Mouse (Mus musculus) stomach, embryonic 16.5 days (tissue): ENCODE measurements around the gene Gm47955. TPM values are rescaled to one million over a fixed set of nuclear protein-coding genes. Genes with fewer than 3 reads are reported as not detected.
A peak's percentile ranks its signal among the peaks of the same experiment; 100 is the strongest.
"Not testable (repeated sequence)": the region's sequence is repeated elsewhere in the genome, so short reads cannot be mapped to it uniquely, and the experiment has no call there.

Source experiments
- ATAC-seq: fragments of 200-750 bp; cut with Nextera tagmentation; 2 replicates; pipeline ENCODE4 v1.8.0; 2017; ENCODE audit warnings: moderate number of reproducible peaks, moderate TSS enrichment; ENCODE audit not compliant: insufficient read depth, low FRiP score
- H3K27ac ChIP-seq: fragments of 300-500 bp; sonication (generic); 2 replicates; pipeline ENCODE4 v1.5.1; 2014; ENCODE audit warnings: low read length
- H3K27me3 ChIP-seq: fragments of 300-500 bp; sonication (generic); 2 replicates; pipeline ENCODE4 v1.6.1; 2014; ENCODE audit warnings: low read length, control low read depth, mixed read lengths; ENCODE audit not compliant: control insufficient read depth, insufficient read depth
- H3K36me3 ChIP-seq: fragments of 300-500 bp; sonication (generic); 2 replicates; pipeline ENCODE4 v1.6.1; 2014; ENCODE audit warnings: low read length; ENCODE audit not compliant: control insufficient read depth, insufficient read depth
- H3K4me1 ChIP-seq: fragments of 300-500 bp; sonication (generic); 2 replicates; pipeline ENCODE4 v1.6.1; 2014; ENCODE audit warnings: low read length, control low read depth, mixed read lengths; ENCODE audit not compliant: control insufficient read depth, insufficient read depth
- H3K4me2 ChIP-seq: fragments of 300-500 bp; sonication (generic); 2 replicates; pipeline ENCODE4 v1.6.1; 2014; ENCODE audit warnings: low read depth, low read length, mixed read lengths
- H3K4me3 ChIP-seq: fragments of 300-500 bp; sonication (generic); replicated peaks from 2 replicates; pipeline ENCODE4 v1.5.1; 2014; ENCODE audit warnings: mild to moderate bottlenecking, low read length
- H3K9ac ChIP-seq: fragments of 300-500 bp; sonication (generic); 2 replicates; pipeline ENCODE4 v1.6.1; 2014; ENCODE audit warnings: low read length
- H3K9me3 ChIP-seq: fragments of 300-500 bp; sonication (generic); replicated peaks from 2 replicates; pipeline ENCODE4 v1.6.1; 2016; ENCODE audit warnings: low read length, control low read depth; ENCODE audit not compliant: control insufficient read depth
- WGBS: fragments of 180-500 bp; shearing (Covaris S2); extraction: QIAGEN DNeasy Blood & Tissue Kit; methylation state at CpG from one replicate; pipeline ENCODE4 v1.1.7; 2014; 5-methylcytosine and 5-hydroxymethylcytosine counted together
- polyA plus RNA-seq: library from polyadenylated mRNA; unstranded; fragments of >200 nt; fragmentation: Nextera tagmentation; extraction: Ambion mirVana; gene quantifications from 2 replicates; pipeline ENCODE4 v1.2.1, GENCODE M21; 2015

Gene Gm47955
- polyA plus RNA-seq, 1 experiment from 2014 or later, result not detected

- 100% methylated on average over 2 of the region's 2 CpGs for WGBS
- H3K9ac ChIP-seq, H3K9me3 ChIP-seq, H3K27ac ChIP-seq, ATAC-seq, H3K4me2 ChIP-seq, H3K36me3 ChIP-seq, H3K4me3 ChIP-seq, H3K27me3 ChIP-seq, H3K4me1 ChIP-seq: not testable (repeated sequence)
Observed at GRCm38 (mm10) chr1:82946029-82946428, 14.1 kb upstream of the Gm47955 start.

- WGBS, result 84% methylated on average over 2 of the region's 2 CpGs
- Histone ChIP-seq H3K9me3 (no peaks in the 10 kb centered on the region), H3K4me3 (no peak overlapping the region), H3K4me1 (no peaks in the 10 kb centered on the region), H3K4me2 (no peak overlapping the region), H3K27me3 (no peaks in the 10 kb centered on the region), H3K27ac (no peak overlapping the region), H3K9ac (no peak overlapping the region), H3K36me3 (no peaks in the 10 kb centered on the region)
- no peak for ATAC-seq
Observed at GRCm38 (mm10) chr1:82948601-82949000, 11.5 kb upstream of the Gm47955 start.

- not testable (repeated sequence) for H3K36me3 ChIP-seq, H3K9ac ChIP-seq, H3K4me1 ChIP-seq, H3K27ac ChIP-seq, H3K4me3 ChIP-seq, H3K27me3 ChIP-seq, ATAC-seq, H3K9me3 ChIP-seq, H3K4me2 ChIP-seq
Observed at GRCm38 (mm10) chr1:82955913-82956312, 4.2 kb upstream of the Gm47955 start, which contains the start of gene Gm7544. Gene Gm7544, minus strand, starts transcription at chr1:82956013.

DNA sequence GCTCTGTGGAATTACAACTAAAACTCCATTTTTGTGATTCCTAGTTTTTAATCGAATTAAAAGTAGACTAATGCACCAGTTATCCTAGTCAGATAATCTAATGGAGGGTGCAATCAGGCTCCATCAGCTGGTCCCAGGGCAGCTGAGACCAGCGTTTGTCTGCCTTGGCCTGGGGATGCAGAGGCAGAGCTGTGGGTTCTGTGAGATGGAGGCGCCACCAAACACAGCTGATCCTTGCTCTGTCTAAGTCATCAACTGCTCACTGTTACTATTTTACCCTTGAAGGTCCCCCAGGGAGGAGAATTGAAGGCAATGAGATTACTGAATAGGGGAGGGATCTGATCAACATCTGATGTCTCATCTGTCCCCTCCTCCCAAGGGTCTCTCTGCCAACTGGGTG, 6.3 kb downstream of the Gm47955 start:
- Histone ChIP-seq H3K9ac (no peak overlapping the region), H3K27me3 (no peaks in the 10 kb centered on the region), H3K4me2 (no peak overlapping the region), H3K36me3 (no peaks in the 10 kb centered on the region), H3K4me3 (no peak overlapping the region), H3K27ac (no peak overlapping the region), H3K4me1 (0 out of 2 replicates have a peak, but pooled peaks cover 2% of the 10 kb centered on the region), H3K9me3 (no peaks in the 10 kb centered on the region)
- WGBS, result 73% methylated on average over 3 of the region's 3 CpGs
- no peak for ATAC-seq

- H3K27me3 ChIP-seq, result no peaks in the 10 kb centered on the region
- no peaks in the 10 kb centered on the region for H3K9me3 ChIP-seq
- H3K36me3 ChIP-seq, result no peaks in the 10 kb centered on the region
- no peak overlapping the region for H3K27ac ChIP-seq
- H3K4me2 ChIP-seq, result no peak overlapping the region
- H3K4me1 ChIP-seq, result 0 out of 2 replicates have a peak, but pooled peaks cover 5% of the 10 kb centered on the region
- 25% methylated on average over 4 of the region's 4 CpGs for WGBS
- ATAC-seq, result peak; percentile 37; the same call in 1 of the 2 replicates
- no peak overlapping the region for H3K4me3 ChIP-seq
- no peak overlapping the region for H3K9ac ChIP-seq
Observed at GRCm38 (mm10) chr1:82972046-82972445, 12.0 kb downstream of the Gm47955 start.

DNA sequence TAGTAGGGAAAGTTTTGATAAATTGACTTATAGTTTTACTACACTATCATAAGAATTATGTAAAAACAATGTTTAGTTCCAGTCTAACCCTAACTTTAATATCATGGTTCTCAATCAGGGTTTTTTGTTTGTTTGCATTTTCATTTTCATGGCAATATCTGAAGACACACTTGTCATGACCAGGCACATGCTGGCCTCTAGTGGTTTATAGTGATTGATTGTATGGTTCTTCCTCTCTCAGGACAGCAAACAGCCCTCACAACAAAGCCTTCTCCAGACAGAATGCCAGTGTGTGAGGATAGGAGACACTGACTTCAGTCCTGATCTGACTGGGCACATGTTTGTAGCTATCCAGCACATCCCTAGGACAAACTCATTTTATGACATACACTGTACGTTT, 13.2 kb downstream of the Gm47955 start:
- no peak overlapping the region for H3K27ac ChIP-seq
- H3K9ac ChIP-seq, result no peak overlapping the region
- no peak overlapping the region for H3K4me3 ChIP-seq
- ATAC-seq, result no peak
- H3K36me3 ChIP-seq, result no peaks in the 10 kb centered on the region
- WGBS, result 72% methylated on average over 1 of the region's 1 CpGs
- H3K4me2 ChIP-seq, result no peak overlapping the region
- 0 out of 2 replicates have a peak, but pooled peaks cover 5% of the 10 kb centered on the region for H3K4me1 ChIP-seq
- H3K9me3 ChIP-seq, result no peaks in the 10 kb centered on the region
- no peaks in the 10 kb centered on the region for H3K27me3 ChIP-seq

GRCm38 (mm10) chr1:82973901-82974300, 13.8 kb downstream of the Gm47955 start:
- no peak for ATAC-seq
- 46% methylated on average over 6 of the region's 6 CpGs for WGBS
- no peaks in the 10 kb centered on the region for H3K27me3 ChIP-seq
- no peaks in the 10 kb centered on the region for H3K36me3 ChIP-seq
- no peak overlapping the region for H3K27ac ChIP-seq
- no peak overlapping the region for H3K9ac ChIP-seq
- H3K4me1 ChIP-seq, result 0 out of 2 replicates have a peak, but pooled peaks cover 5% of the 10 kb centered on the region
- H3K4me3 ChIP-seq, result no peak overlapping the region
- no peaks in the 10 kb centered on the region for H3K9me3 ChIP-seq
- H3K4me2 ChIP-seq, result no peak overlapping the region

- Histone ChIP-seq H3K4me1 (0 out of 2 replicates have a peak, but pooled peaks cover 5% of the 10 kb centered on the region), H3K36me3 (no peaks in the 10 kb centered on the region), H3K4me3 (no peak overlapping the region), H3K4me2 (no peak overlapping the region), H3K27me3 (no peaks in the 10 kb centered on the region), H3K27ac (no peak overlapping the region), H3K9me3 (no peaks in the 10 kb centered on the region), H3K9ac (no peak overlapping the region)
- ATAC-seq, result peak; percentile 58; the same call in 1 of the 2 replicates
- WGBS, result 64% methylated on average over 9 of the region's 9 CpGs
Observed at GRCm38 (mm10) chr1:82974342-82974741, 14.3 kb downstream of the Gm47955 start.

- Histone ChIP-seq H3K4me1 (0 out of 2 replicates have a peak, but pooled peaks cover 5% of the 10 kb centered on the region), H3K9me3 (no peaks in the 10 kb centered on the region), H3K36me3 (no peaks in the 10 kb centered on the region), H3K27me3 (no peaks in the 10 kb centered on the region), H3K4me3 (no peak overlapping the region), H3K27ac (no peak overlapping the region), H3K9ac (no peak overlapping the region), H3K4me2 (no peak overlapping the region)
- no peak for ATAC-seq
- 84% methylated on average over 5 of the region's 5 CpGs for WGBS
Observed at GRCm38 (mm10) chr1:82975750-82976149, 15.7 kb downstream of the Gm47955 start.

GRCm38 (mm10) chr1:82977840-82978239, 17.8 kb downstream of the Gm47955 start:
- no peak overlapping the region for H3K9ac ChIP-seq
- H3K9me3 ChIP-seq, result no peaks in the 10 kb centered on the region
- no peak overlapping the region for H3K4me2 ChIP-seq
- H3K27me3 ChIP-seq, result no peaks in the 10 kb centered on the region
- ATAC-seq, result no peak
- H3K4me1 ChIP-seq, result no peaks in the 10 kb centered on the region
- H3K4me3 ChIP-seq, result no peak overlapping the region
- no peak overlapping the region for H3K27ac ChIP-seq
- no peaks in the 10 kb centered on the region for H3K36me3 ChIP-seq
